Mouse (Mus musculus) right cerebral cortex, postnatal 4 days (tissue): ENCODE data around the gene Olfr1386.
"Not testable (repeated sequence)": the region's sequence is repeated elsewhere in the genome, so short reads cannot be mapped to it uniquely, and the experiment has no call there.

Source experiments
- DNase-seq: peaks from one replicate; pipeline ENCODE4 v3.0.0-alpha.2; 2022

Gene Olfr1386

GRCm38 (mm10) chr11:49464746-49465145 is at the start of gene Olfr1386:
Gene Olfr1386 (plus strand): TSS chr11:49465046.
- DNase-seq, result not testable (repeated sequence)

DNA sequence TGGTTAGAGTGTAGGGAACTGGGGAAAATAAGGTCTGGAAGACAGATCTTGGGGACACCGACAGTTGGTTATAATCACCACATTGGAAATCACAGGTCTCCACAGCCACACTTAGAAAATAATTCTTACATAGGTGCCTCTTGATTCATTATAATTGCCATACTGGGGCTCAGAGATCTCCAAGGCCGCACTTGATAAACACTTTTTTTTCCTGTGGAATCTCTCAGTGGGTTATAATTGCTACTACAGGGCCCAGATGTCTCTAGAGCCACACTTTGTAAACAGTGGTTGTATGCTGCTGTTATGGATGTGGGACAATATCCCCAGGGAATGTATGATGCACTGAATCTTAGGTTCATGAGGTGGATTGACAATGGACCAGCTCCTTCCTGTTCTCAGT is 42.1 kb upstream of the Olfr1386 start, which contains the start of gene Olfr1389:
Gene Olfr1389, plus strand, starts transcription at position 301 of the 400 bp plus-strand sequence.
- DNase-seq, result no peak

DNA sequence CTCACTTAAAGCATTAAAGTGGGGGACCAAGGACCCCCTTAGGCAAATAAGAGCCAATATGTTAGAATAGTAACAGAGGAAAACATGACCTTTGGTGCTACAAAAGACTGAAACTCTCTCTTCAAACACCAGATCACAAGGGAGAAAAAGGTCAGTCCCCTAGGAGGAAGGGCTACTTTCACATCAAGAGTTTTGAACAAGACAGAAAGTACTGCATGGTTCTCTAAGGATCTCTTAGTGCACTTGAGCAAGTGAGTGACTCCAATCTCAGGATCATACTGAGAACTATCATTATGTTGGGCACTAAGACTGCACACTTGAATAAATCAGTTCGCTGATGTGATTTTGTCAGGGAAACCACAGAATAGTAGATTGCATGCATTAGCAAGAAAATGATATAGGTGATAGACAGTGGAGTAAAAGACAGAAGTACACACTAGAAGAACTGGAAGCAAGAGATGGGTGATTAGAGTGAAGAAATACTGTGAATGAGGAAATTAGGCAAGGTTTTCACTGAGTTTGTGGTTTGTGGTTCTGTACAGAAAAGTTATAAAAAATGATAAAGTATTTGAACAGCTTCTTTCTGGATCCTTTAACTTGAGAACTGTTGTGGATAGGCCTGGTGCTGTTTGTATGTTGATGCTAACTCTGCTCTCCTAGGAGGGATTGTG is 39.5 kb upstream of the Olfr1386 start:
- no peak for DNase-seq

GRCm38 (mm10) chr11:49429641-49430040 is 35.2 kb upstream of the Olfr1386 start:
- DNase-seq, result peak; percentile 17

DNA sequence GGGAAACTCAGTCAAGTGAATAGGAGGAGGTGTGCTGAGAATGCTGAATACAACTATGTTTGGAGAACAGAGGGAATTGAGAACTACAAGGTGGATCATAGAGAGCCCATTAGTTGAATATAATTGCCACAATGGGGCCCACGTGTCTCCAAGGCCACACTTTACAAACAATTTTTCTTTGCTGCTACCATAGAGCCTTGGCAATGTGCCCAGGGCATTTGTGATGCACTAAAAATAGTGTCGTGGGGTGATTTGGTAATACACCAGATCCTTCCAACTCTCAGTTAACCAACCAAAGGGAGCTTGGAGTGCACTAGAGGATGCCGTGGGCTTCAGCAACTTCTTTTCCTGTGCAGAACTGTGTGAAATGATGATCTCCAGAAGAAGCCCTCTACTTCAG is 28.4 kb upstream of the Olfr1386 start, which contains the start of gene Olfr1388:
Gene Olfr1388, plus strand, starts transcription at position 214 of the 400 bp plus-strand sequence.
- no peak for DNase-seq

GRCm38 (mm10) chr11:49455043-49455442 is 9.8 kb upstream of the Olfr1386 start, which contains the start of gene Olfr1387:
Gene Olfr1387 (plus strand): TSS chr11:49455343.
- no peak for DNase-seq

- no peak for DNase-seq
Observed at GRCm38 (mm10) chr11:49485973-49486372, 21.1 kb downstream of the Olfr1386 start.

- DNase-seq, result not testable (repeated sequence)
Observed at GRCm38 (mm10) chr11:49488770-49489169, 23.9 kb downstream of the Olfr1386 start, which contains the start of gene Olfr1385. Gene Olfr1385 (plus strand): TSS chr11:49489070.

DNA sequence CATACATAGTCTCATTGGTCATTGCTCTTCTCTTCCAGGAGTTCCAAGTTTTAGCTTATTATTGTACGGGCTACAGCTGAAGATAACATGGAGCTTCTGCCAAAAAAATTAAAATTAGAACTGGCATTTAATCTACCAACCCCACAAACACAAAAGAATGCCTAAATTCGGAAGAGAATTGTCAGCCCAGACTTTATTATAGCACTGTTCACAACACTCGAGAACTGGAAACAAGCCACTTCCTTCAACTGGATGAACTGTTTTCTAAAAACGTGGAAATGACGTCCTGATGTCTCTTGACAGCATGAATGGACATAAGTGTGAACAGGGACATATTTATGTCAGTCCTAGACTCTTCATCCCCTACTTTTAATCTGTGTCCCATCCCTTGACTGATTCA is 53.2 kb downstream of the Olfr1386 start:
- DNase-seq, result no peak

- no peak for DNase-seq
Observed at GRCm38 (mm10) chr11:49519348-49519747, 54.5 kb downstream of the Olfr1386 start, which contains the start of gene Olfr1383. Gene Olfr1383 (plus strand): TSS chr11:49519648.
